Mouse (Mus musculus) hindbrain, embryonic 14.5 days (tissue): Measurements from ENCODE around the gene Gm3667. TPM values are rescaled to one million over a fixed set of nuclear protein-coding genes. Genes with fewer than 3 reads are reported as not detected.
"Not testable (repeated sequence)": the region's sequence is repeated elsewhere in the genome, so short reads cannot be mapped to it uniquely, and the experiment has no call there.

Source experiments
- ATAC-seq: fragments of 200-750 bp; cut with Nextera tagmentation; 2 replicates; pipeline ENCODE4 v1.8.0; 2017; ENCODE audit warnings: moderate number of reproducible peaks, mild to moderate bottlenecking, moderate TSS enrichment, moderate library complexity; ENCODE audit not compliant: low FRiP score
- DNase-seq: peaks from one replicate; pipeline ENCODE4 v3.0.0-alpha.2; 2015; ENCODE audit warnings: low spot score
- H3K27ac ChIP-seq: fragments of 300-500 bp; sonication (generic); 2 replicates; pipeline ENCODE4 v1.5.1; 2014; ENCODE audit warnings: mild to moderate bottlenecking, moderate library complexity
- H3K27me3 ChIP-seq: fragments of 300-500 bp; sonication (generic); 2 replicates; pipeline ENCODE4 v1.6.1; 2014; ENCODE audit warnings: mild to moderate bottlenecking, low read length, mixed read lengths; ENCODE audit not compliant: control insufficient read depth, insufficient read depth
- H3K36me3 ChIP-seq: fragments of 300-500 bp; sonication (generic); replicated peaks from 2 replicates; pipeline ENCODE4 v1.6.1; 2014; ENCODE audit not compliant: control insufficient read depth, insufficient read depth
- H3K4me1 ChIP-seq: fragments of 300-500 bp; sonication (generic); replicated peaks from 2 replicates; pipeline ENCODE4 v1.6.1; 2014; ENCODE audit warnings: antibody characterized with exemption, low read length, mixed read lengths; ENCODE audit not compliant: control insufficient read depth, insufficient read depth
- H3K4me2 ChIP-seq: fragments of 300-500 bp; sonication (generic); replicated peaks from 2 replicates; pipeline ENCODE4 v1.6.1; 2014; ENCODE audit warnings: mild to moderate bottlenecking, moderate library complexity
- H3K4me3 ChIP-seq: fragments of 300-500 bp; sonication (generic); replicated peaks from 2 replicates; pipeline ENCODE4 v1.5.1; 2014; ENCODE audit warnings: mild to moderate bottlenecking, low read length
- H3K9ac ChIP-seq: fragments of 300-500 bp; sonication (generic); 2 replicates; pipeline ENCODE4 v1.6.1; 2014
- H3K9me3 ChIP-seq: fragments of 300-500 bp; sonication (generic); 2 replicates; pipeline ENCODE4 v1.6.1; 2016; ENCODE audit warnings: low read length; ENCODE audit not compliant: control insufficient read depth
- WGBS: fragments of 180-500 bp; shearing (Covaris S2); extraction: QIAGEN DNeasy Blood & Tissue Kit; methylation state at CpG from one replicate; pipeline ENCODE4 v1.1.7; 2014; 5-methylcytosine and 5-hydroxymethylcytosine counted together
- polyA plus RNA-seq: library from polyadenylated mRNA; unstranded; fragments of >200 nt; fragmentation: Nextera tagmentation; extraction: Ambion mirVana; gene quantifications from 2 replicates; pipeline ENCODE4 v1.2.1, GENCODE M21; 2014

The Gm3667 gene
- polyA plus RNA-seq, result 11.7 and 13.4 TPM in 2 replicates

- H3K27me3 ChIP-seq, DNase-seq, H3K9me3 ChIP-seq, H3K4me1 ChIP-seq, H3K36me3 ChIP-seq, ATAC-seq: not testable (repeated sequence)
- peak within 1 kb of the TSS; percentile 42 for H3K4me3 ChIP-seq
- 2% methylated on average over 15 of the region's 43 CpGs for WGBS
- H3K9ac ChIP-seq, result peak within 1 kb of the TSS; percentile 64
- peak within 1 kb of the TSS; percentile 52 for H3K4me2 ChIP-seq
- 0 out of 2 replicates have a peak within 1 kb of the TSS, but pooled peaks have one; percentile 38 for H3K27ac ChIP-seq
Observed at GRCm38 (mm10) chr14:6889521-6890012, at the start of gene Gm3667. Gene Gm3667 (minus strand): TSS chr14:6889962.

GRCm38 (mm10) chr14:6899881-6900280, 10.1 kb upstream of the Gm3667 start:
- not testable (repeated sequence) for H3K27me3 ChIP-seq, H3K27ac ChIP-seq, ATAC-seq, H3K4me3 ChIP-seq, H3K9ac ChIP-seq, DNase-seq, H3K4me2 ChIP-seq, H3K9me3 ChIP-seq, H3K36me3 ChIP-seq, H3K4me1 ChIP-seq
- 96% methylated on average over 18 of the region's 24 CpGs for WGBS

- WGBS, result 18% methylated on average over 2 of the region's 5 CpGs
Observed at GRCm38 (mm10) chr14:6888811-6889210, 951 bp downstream of the Gm3667 start.

DNA sequence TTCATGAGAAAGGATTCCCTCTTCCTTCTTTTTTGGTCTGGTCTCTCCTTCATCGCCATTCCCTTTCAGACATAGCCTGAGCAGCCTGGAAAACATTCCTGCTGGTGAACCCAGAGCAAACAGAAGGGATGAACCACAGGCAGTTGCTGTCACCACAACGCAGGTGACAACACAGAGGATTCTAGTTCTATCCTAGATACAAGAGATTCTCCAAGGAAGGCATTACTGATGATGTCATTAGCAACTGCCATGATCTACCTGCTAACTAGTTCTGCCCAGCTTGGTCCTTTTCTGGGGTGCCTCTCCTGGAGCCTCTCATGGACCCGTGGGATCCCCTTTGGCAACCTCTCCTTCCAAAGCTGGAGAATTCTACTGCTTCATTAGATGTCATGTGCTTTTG, 49.6 kb downstream of the Gm3667 start, which contains the start of gene Gm3642:
Gene Gm3642, minus strand, starts transcription at position 101 of the 400 bp plus-strand sequence.
- H3K4me1 ChIP-seq, H3K36me3 ChIP-seq, H3K27ac ChIP-seq, ATAC-seq, H3K9ac ChIP-seq, H3K4me2 ChIP-seq, H3K4me3 ChIP-seq, H3K27me3 ChIP-seq, H3K9me3 ChIP-seq, DNase-seq: not testable (repeated sequence)
- WGBS, result no CpG with 5 or more reads among the region's 3 CpGs

More at GRCm38 (mm10) chr14:6888811-6889210, 951 bp downstream of the Gm3667 start:
- peak overlapping the region; percentile 42 for H3K4me3 ChIP-seq
- H3K9me3 ChIP-seq, H3K36me3 ChIP-seq, DNase-seq, ATAC-seq, H3K4me1 ChIP-seq, H3K27me3 ChIP-seq, H3K27ac ChIP-seq: not testable (repeated sequence)
- H3K9ac ChIP-seq, result peak overlapping the region; percentile 64; the same call in 1 of the 2 replicates
- peak overlapping the region; percentile 52 for H3K4me2 ChIP-seq

GRCm38 (mm10) chr14:6823297-6823696, 66.5 kb downstream of the Gm3667 start:
- H3K27ac ChIP-seq, H3K9me3 ChIP-seq, H3K4me1 ChIP-seq, H3K36me3 ChIP-seq, H3K27me3 ChIP-seq, H3K4me3 ChIP-seq, ATAC-seq, H3K9ac ChIP-seq, DNase-seq, H3K4me2 ChIP-seq: not testable (repeated sequence)
- 89% methylated on average over 3 of the region's 3 CpGs for WGBS

Other genes with a start within 250 kb of the Gm3667 start
- gene Gm10251, start 205.8 kb downstream of the Gm3667 start, polyA plus RNA-seq, result not detected in 2 replicates
- gene Gm8050, start 169.7 kb downstream of the Gm3667 start, polyA plus RNA-seq, result 0.23 TPM in 1 of 2 replicates, not detected in the other
- gene Gm3636, start 147.6 kb downstream of the Gm3667 start, polyA plus RNA-seq, result 16.9 and 18.9 TPM in 2 replicates
- gene Gm8362, start 115.6 kb downstream of the Gm3667 start, polyA plus RNA-seq, result not detected in 2 replicates
- not detected in 2 replicates for gene Gm3642, start 49.7 kb downstream of the Gm3667 start, polyA plus RNA-seq
- not detected in 2 replicates for gene Gm6356, start 83.9 kb upstream of the Gm3667 start, polyA plus RNA-seq
- gene Gm10406, start 137.5 kb upstream of the Gm3667 start, polyA plus RNA-seq, result 4.3 and 4.8 TPM in 2 replicates
- not detected in 2 replicates for gene Gm3685, start 155.0 kb upstream of the Gm3667 start, polyA plus RNA-seq
- gene Gm3696, start 210.7 kb upstream of the Gm3667 start, polyA plus RNA-seq, result 8.5 and 8.6 TPM in 2 replicates
- gene Gm6676, start 235.4 kb upstream of the Gm3667 start, polyA plus RNA-seq, result not detected in 2 replicates